Mouse (Mus musculus) MEL (cell line): ENCODE measurements around the gene Dlg1.

Experiments
- CTCF ChIP-seq, 3 experiments: IDR thresholded peaks in 2 of 3; conservative IDR thresholded peaks in 1 of 3; 2 replicates each; pipeline ENCODE4 v1.5.1; 2011 to 2012; ENCODE audit warnings: low read length in 3 of 3, low read depth in 2 of 3, mild to moderate bottlenecking in 2 of 3, improper control_type of control experiment in 1 of 3, inconsistent platforms in 1 of 3, mixed read lengths in 1 of 3, moderate library complexity in 1 of 3; ENCODE audit not compliant: control insufficient read depth in 1 of 3, insufficient read depth in 1 of 3, poor library complexity in 1 of 3, severe bottlenecking in 1 of 3
- USF1 ChIP-seq: IDR thresholded peaks from 2 replicates; pipeline ENCODE4 v1.6.1; 2014; ENCODE audit warnings: low read depth, mild to moderate bottlenecking, inconsistent platforms, low read length, improper control_type of control experiment, moderate library complexity

GRCm38 (mm10) chr16:31724818-31725217 lies 61.6 kb downstream of the Dlg1 start:
- TF ChIP-seq USF1: no peak
- no peak for TF ChIP-seq CTCF (IDR thresholded peaks at IDR 0.05 in 2 of 3, conservative IDR thresholded peaks at IDR 0.05 in 1 of 3; ENCODE audit: control insufficient read depth in 1 of 3, insufficient read depth in 1 of 3, low read depth in 2 of 3, low read length in 3 of 3, poor library complexity in 1 of 3, severe bottlenecking in 1 of 3)
